Mouse (Mus musculus) left cerebral cortex, adult 18-20 months (tissue): ENCODE results near the gene Adam11. TPM values are rescaled to one million over a fixed set of nuclear protein-coding genes. Genes with fewer than 3 reads are reported as not detected.
"Not testable (repeated sequence)": the region's sequence is repeated elsewhere in the genome, so short reads cannot be mapped to it uniquely, and the experiment has no call there.

Source experiments
- DNase-seq, 2 experiments: peaks; one replicate each; pipeline ENCODE4 v3.0.0; 2021 to 2022; ENCODE audit warnings: low spot score in 2 of 2, mixed read lengths in 1 of 2
- long read RNA-seq, 2 experiments: library from polyadenylated mRNA; stranded (forward); transcript quantifications; one replicate each; pipeline ENCODE4 v2.0.0; 2021
- total RNA-seq, 2 experiments: library from RNA; stranded (reverse); gene quantifications; 2 replicates each; pipeline ENCODE4 v1.2.3; 2021

Gene Adam11
- 100 to 1,000 TPM; 125 to 129 TPM for total RNA-seq
- long read RNA-seq, experiment 1, full-length matches to known transcripts: 2 of 46 reads
- long read RNA-seq, experiment 1, partial matches to known transcripts: 3 of 46 reads
- long read RNA-seq, experiment 1, other reads (novel, unspliced or antisense): 41 of 46 reads
- long read RNA-seq, experiment 2, full-length matches to known transcripts: 1 of 38 reads
- long read RNA-seq, experiment 2, partial matches to known transcripts: 4 of 38 reads
- long read RNA-seq, experiment 2, other reads (novel, unspliced or antisense): 33 of 38 reads

GRCm38 (mm10) chr11:102761309-102762210 lies at the start of gene Adam11:
Gene Adam11 (plus strand): TSS chr11:102761439.
- no peak for DNase-seq

GRCm38 (mm10) chr11:102712411-102712810 lies 48.8 kb upstream of the Adam11 start:
- no peak for DNase-seq

GRCm38 (mm10) chr11:102714578-102714977 lies 46.7 kb upstream of the Adam11 start:
- DNase-seq: not testable (repeated sequence)

GRCm38 (mm10) chr11:102716135-102716534 lies 45.1 kb upstream of the Adam11 start:
- no peak for DNase-seq

GRCm38 (mm10) chr11:102725574-102725973 lies 35.7 kb upstream of the Adam11 start:
- DNase-seq: no peak

- no peak for DNase-seq
Observed at GRCm38 (mm10) chr11:102728614-102729013, 32.6 kb upstream of the Adam11 start.

GRCm38 (mm10) chr11:102729835-102730234 lies 31.4 kb upstream of the Adam11 start:
- DNase-seq: no peak

GRCm38 (mm10) chr11:102731366-102731765 lies 29.9 kb upstream of the Adam11 start:
- DNase-seq: no peak

GRCm38 (mm10) chr11:102733146-102733545 lies 28.1 kb upstream of the Adam11 start:
- DNase-seq: no peak

- DNase-seq: no peak
Observed at GRCm38 (mm10) chr11:102734961-102735360, 26.3 kb upstream of the Adam11 start.

- no peak for DNase-seq
Observed at GRCm38 (mm10) chr11:102738046-102738445, 23.2 kb upstream of the Adam11 start.

- peak; percentile 68 to 73 for DNase-seq
Observed at GRCm38 (mm10) chr11:102739278-102739966, 21.8 kb upstream of the Adam11 start.

- DNase-seq: no peak
Observed at GRCm38 (mm10) chr11:102740634-102741033, 20.6 kb upstream of the Adam11 start.

- DNase-seq: no peak
Observed at GRCm38 (mm10) chr11:102741129-102741950, 19.9 kb upstream of the Adam11 start.

GRCm38 (mm10) chr11:102742066-102742465 lies 19.2 kb upstream of the Adam11 start:
- no peak for DNase-seq

GRCm38 (mm10) chr11:102742843-102743242 lies 18.4 kb upstream of the Adam11 start:
- no peak for DNase-seq

- DNase-seq: no peak
Observed at GRCm38 (mm10) chr11:102744746-102745145, 16.5 kb upstream of the Adam11 start.

- no peak for DNase-seq
Observed at GRCm38 (mm10) chr11:102747866-102748265, 13.4 kb upstream of the Adam11 start.

- DNase-seq: no peak
Observed at GRCm38 (mm10) chr11:102748381-102748780, 12.9 kb upstream of the Adam11 start.

- no peak for DNase-seq
Observed at GRCm38 (mm10) chr11:102749712-102750111, 11.5 kb upstream of the Adam11 start.
